Mouse (Mus musculus): Measurements from ENCODE around the gene Fam129b. TPM values are rescaled to one million over a fixed set of nuclear protein-coding genes. Genes with fewer than 3 reads are reported as not detected.
A peak's percentile ranks its signal among the peaks of the same experiment; 100 is the strongest.

Gene Fam129b
- polyA plus RNA-seq, 1 experiment from 2014 or later, result 13.7 TPM

DNA sequence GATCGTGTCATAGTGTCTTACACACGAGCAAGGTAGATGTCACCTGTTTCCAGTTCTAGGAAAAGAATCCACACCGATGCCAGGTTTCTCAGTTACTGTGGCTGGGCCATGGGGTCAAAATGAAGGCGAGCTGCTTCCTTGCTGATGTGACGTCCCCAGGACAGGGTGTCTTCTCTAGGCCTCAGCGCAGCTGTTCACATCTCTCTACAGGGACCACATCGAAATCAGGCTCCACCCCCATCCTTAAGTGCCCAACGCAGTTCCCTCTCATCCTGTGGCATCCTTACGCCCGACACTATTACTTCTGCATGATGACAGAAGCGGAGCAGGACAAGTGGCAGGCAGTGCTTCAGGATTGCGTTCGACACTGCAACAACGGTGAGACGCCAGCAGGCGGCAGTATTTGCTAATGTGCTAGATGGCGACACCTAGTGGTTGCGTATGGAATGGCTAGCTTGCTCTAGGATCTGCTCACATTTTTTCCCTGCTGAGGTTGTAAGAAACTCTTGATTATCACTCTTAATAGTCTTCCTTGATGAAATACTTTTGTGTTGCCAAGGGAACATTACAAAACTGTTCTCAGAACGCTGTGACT is 36.4 kb downstream of the Fam129b start:
- H3K9ac ChIP-seq (replicated peaks; ENCODE audit: low read length), result no peak overlapping the region
- H3K9me3 ChIP-seq (replicated peaks; ENCODE audit: control insufficient read depth, low read length), result no peaks in the 10 kb centered on the region
- no peaks in the 10 kb centered on the region; the same call in 1 of the 2 replicates for H3K4me1 ChIP-seq (ENCODE audit: control insufficient read depth, insufficient read depth, low read length)
- no peak overlapping the region for H3K27ac ChIP-seq (replicated peaks; ENCODE audit: low read depth, low read length)
- no peak overlapping the region for H3K4me2 ChIP-seq (ENCODE audit: low read depth, low read length)
- no peak for ATAC-seq (replicated peaks; ENCODE audit: insufficient number of reproducible peaks, low FRiP score, low TSS enrichment, low read depth)
- peak; percentile 93 for DNase-seq (ENCODE audit: low spot score)
- H3K27me3 ChIP-seq (ENCODE audit: control insufficient read depth, insufficient read depth, low read length), result no peaks in the 10 kb centered on the region
- no peak overlapping the region for H3K4me3 ChIP-seq (ENCODE audit: low read depth, low read length)
- 26% methylated on average over 19 of the region's 19 CpGs for WGBS
- no peaks in the 10 kb centered on the region; the same call in 1 of the 2 replicates for H3K36me3 ChIP-seq (replicated peaks; ENCODE audit: control insufficient read depth, insufficient read depth, low read depth, low read length)

DNA sequence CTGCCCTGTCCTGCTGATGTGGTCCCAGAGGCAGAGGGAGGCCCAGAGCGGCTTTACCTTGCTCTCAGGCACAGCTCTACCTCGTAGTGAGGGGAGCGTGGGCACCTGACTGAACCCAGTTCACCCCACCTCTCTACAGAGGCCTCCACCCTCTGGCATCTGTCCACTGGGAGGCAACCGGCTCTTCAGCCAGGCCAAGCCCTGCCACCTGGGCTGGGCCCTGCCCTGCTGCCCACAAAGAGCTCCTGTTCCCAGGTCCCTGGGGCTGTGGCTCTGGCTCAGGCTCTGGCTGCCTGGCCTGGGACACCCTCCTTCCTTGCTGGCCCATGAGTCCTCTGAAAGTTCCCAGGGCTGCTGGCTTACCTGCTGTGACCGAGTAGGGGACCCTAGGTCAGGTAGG is 38.4 kb downstream of the Fam129b start:
- no peak for DNase-seq (ENCODE audit: low spot score)

GRCm38 (mm10) chr2:32914896-32915295 is 39.0 kb downstream of the Fam129b start:
- 0 out of 2 replicates have a peak overlapping the region, but pooled peaks have one; percentile 1 for H3K9ac ChIP-seq (replicated peaks; ENCODE audit: low read length)

More for the DNA sequence above, 38.4 kb downstream of the Fam129b start:
- no peak for ATAC-seq (replicated peaks; ENCODE audit: insufficient number of reproducible peaks, low FRiP score, low TSS enrichment, low read depth)
- Histone ChIP-seq H3K27me3 (ENCODE audit: control insufficient read depth, insufficient read depth, low read length) (no peaks in the 10 kb centered on the region), H3K4me1 (ENCODE audit: control insufficient read depth, insufficient read depth, low read length) (no peaks in the 10 kb centered on the region), H3K27ac (replicated peaks; ENCODE audit: low read depth, low read length) (peak overlapping the region; percentile 7), H3K9me3 (replicated peaks; ENCODE audit: control insufficient read depth, low read length) (no peaks in the 10 kb centered on the region), H3K9ac (replicated peaks; ENCODE audit: low read length) (peak overlapping the region; percentile 37), H3K4me2 (ENCODE audit: low read depth, low read length) (no peak overlapping the region), H3K4me3 (ENCODE audit: low read depth, low read length) (no peak overlapping the region), H3K36me3 (replicated peaks; ENCODE audit: control insufficient read depth, insufficient read depth, low read depth, low read length) (no peaks in the 10 kb centered on the region; the same call in 1 of the 2 replicates)
- 68% methylated on average over 5 of the region's 5 CpGs for WGBS

GRCm38 (mm10) chr2:32917526-32917925 is 41.6 kb downstream of the Fam129b start:
- Histone ChIP-seq H3K9ac (replicated peaks; ENCODE audit: low read length) (no peak overlapping the region; the same call in 1 of the 2 replicates), H3K4me3 (ENCODE audit: low read depth, low read length) (no peak overlapping the region), H3K4me1 (ENCODE audit: control insufficient read depth, insufficient read depth, low read length) (no peaks in the 10 kb centered on the region), H3K27ac (replicated peaks; ENCODE audit: low read depth, low read length) (no peak overlapping the region), H3K4me2 (ENCODE audit: low read depth, low read length) (no peak overlapping the region), H3K9me3 (replicated peaks; ENCODE audit: control insufficient read depth, low read length) (no peaks in the 10 kb centered on the region), H3K36me3 (replicated peaks; ENCODE audit: control insufficient read depth, insufficient read depth, low read depth, low read length) (no peaks in the 10 kb centered on the region; the same call in none of the 2 replicates), H3K27me3 (ENCODE audit: control insufficient read depth, insufficient read depth, low read length) (no peaks in the 10 kb centered on the region)
- ATAC-seq (replicated peaks; ENCODE audit: insufficient number of reproducible peaks, low FRiP score, low TSS enrichment, low read depth) (no peak), DNase-seq (ENCODE audit: low spot score) (no peak)
- WGBS, result 86% methylated on average over 11 of the region's 11 CpGs

More at GRCm38 (mm10) chr2:32914896-32915295, 39.0 kb downstream of the Fam129b start:
- Histone ChIP-seq H3K27ac (replicated peaks; ENCODE audit: low read depth, low read length) (peak overlapping the region; percentile 7), H3K36me3 (replicated peaks; ENCODE audit: control insufficient read depth, insufficient read depth, low read depth, low read length) (no peaks in the 10 kb centered on the region; the same call in none of the 2 replicates), H3K4me1 (ENCODE audit: control insufficient read depth, insufficient read depth, low read length) (no peaks in the 10 kb centered on the region), H3K4me3 (ENCODE audit: low read depth, low read length) (no peak overlapping the region), H3K27me3 (ENCODE audit: control insufficient read depth, insufficient read depth, low read length) (no peaks in the 10 kb centered on the region), H3K9me3 (replicated peaks; ENCODE audit: control insufficient read depth, low read length) (no peaks in the 10 kb centered on the region), H3K4me2 (ENCODE audit: low read depth, low read length) (no peak overlapping the region)
- ATAC-seq (replicated peaks; ENCODE audit: insufficient number of reproducible peaks, low FRiP score, low TSS enrichment, low read depth), result no peak
- 37% methylated on average over 3 of the region's 3 CpGs for WGBS
- peak; percentile 7 for DNase-seq (ENCODE audit: low spot score)

- peak; percentile 18 for DNase-seq (ENCODE audit: low spot score)
- H3K9ac ChIP-seq (replicated peaks; ENCODE audit: low read length), result no peak overlapping the region
These were observed 42.5 kb downstream of the Fam129b start for GRCm38 (mm10) chr2:32918391-32918790.

DNA sequence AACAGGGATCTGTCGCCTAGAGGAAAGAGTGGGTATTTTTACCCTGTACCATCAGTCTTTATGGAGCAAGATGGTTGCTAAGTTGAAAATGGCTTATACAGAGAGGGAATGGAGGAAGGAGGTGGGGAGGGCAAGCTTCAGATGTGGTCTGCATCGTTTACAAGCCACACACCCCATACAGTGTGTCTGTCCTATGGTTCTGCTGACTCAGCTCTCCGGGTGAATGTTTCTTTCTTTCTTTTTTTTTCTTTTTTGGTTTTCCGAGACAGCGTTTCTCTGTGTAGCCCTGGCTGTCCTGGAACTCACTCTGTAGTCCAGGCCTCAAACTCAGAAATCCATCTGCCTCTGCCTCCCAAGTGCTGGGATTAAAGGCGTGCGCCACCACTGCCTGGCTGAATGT is 45.3 kb downstream of the Fam129b start:
- Histone ChIP-seq H3K9ac (replicated peaks; ENCODE audit: low read length) (no peak overlapping the region), H3K4me3 (ENCODE audit: low read depth, low read length) (no peak overlapping the region), H3K9me3 (replicated peaks; ENCODE audit: control insufficient read depth, low read length) (no peaks in the 10 kb centered on the region), H3K4me1 (ENCODE audit: control insufficient read depth, insufficient read depth, low read length) (no peaks in the 10 kb centered on the region), H3K27ac (replicated peaks; ENCODE audit: low read depth, low read length) (no peak overlapping the region), H3K27me3 (ENCODE audit: control insufficient read depth, insufficient read depth, low read length) (no peaks in the 10 kb centered on the region), H3K36me3 (replicated peaks; ENCODE audit: control insufficient read depth, insufficient read depth, low read depth, low read length) (no peaks in the 10 kb centered on the region; the same call in none of the 2 replicates), H3K4me2 (ENCODE audit: low read depth, low read length) (no peak overlapping the region)
- DNase-seq (ENCODE audit: low spot score), result no peak
- ATAC-seq (replicated peaks; ENCODE audit: insufficient number of reproducible peaks, low FRiP score, low TSS enrichment, low read depth), result no peak
- 84% methylated on average over 7 of the region's 7 CpGs for WGBS

More at GRCm38 (mm10) chr2:32918391-32918790, 42.5 kb downstream of the Fam129b start:
- Histone ChIP-seq H3K36me3 (replicated peaks; ENCODE audit: control insufficient read depth, insufficient read depth, low read depth, low read length) (no peaks in the 10 kb centered on the region; the same call in none of the 2 replicates), H3K4me3 (ENCODE audit: low read depth, low read length) (no peak overlapping the region), H3K27ac (replicated peaks; ENCODE audit: low read depth, low read length) (peak overlapping the region; percentile 9; the same call in 1 of the 2 replicates), H3K4me1 (ENCODE audit: control insufficient read depth, insufficient read depth, low read length) (no peaks in the 10 kb centered on the region), H3K4me2 (ENCODE audit: low read depth, low read length) (no peak overlapping the region), H3K27me3 (ENCODE audit: control insufficient read depth, insufficient read depth, low read length) (no peaks in the 10 kb centered on the region), H3K9me3 (replicated peaks; ENCODE audit: control insufficient read depth, low read length) (no peaks in the 10 kb centered on the region)
- no peak for ATAC-seq (replicated peaks; ENCODE audit: insufficient number of reproducible peaks, low FRiP score, low TSS enrichment, low read depth)
- WGBS, result 41% methylated on average over 9 of the region's 9 CpGs

- Histone ChIP-seq H3K36me3 (replicated peaks; ENCODE audit: control insufficient read depth, insufficient read depth, low read depth, low read length) (no peaks in the 10 kb centered on the region; the same call in none of the 2 replicates), H3K9ac (replicated peaks; ENCODE audit: low read length) (no peak overlapping the region), H3K27ac (replicated peaks; ENCODE audit: low read depth, low read length) (no peak overlapping the region), H3K4me3 (ENCODE audit: low read depth, low read length) (no peak overlapping the region), H3K9me3 (replicated peaks; ENCODE audit: control insufficient read depth, low read length) (no peaks in the 10 kb centered on the region), H3K4me2 (ENCODE audit: low read depth, low read length) (no peak overlapping the region), H3K27me3 (ENCODE audit: control insufficient read depth, insufficient read depth, low read length) (no peaks in the 10 kb centered on the region), H3K4me1 (ENCODE audit: control insufficient read depth, insufficient read depth, low read length) (no peaks in the 10 kb centered on the region)
- 90% methylated on average over 15 of the region's 15 CpGs for WGBS
- no peak for DNase-seq (ENCODE audit: low spot score)
- no peak for ATAC-seq (replicated peaks; ENCODE audit: insufficient number of reproducible peaks, low FRiP score, low TSS enrichment, low read depth)
These were observed 46.0 kb downstream of the Fam129b start for GRCm38 (mm10) chr2:32921801-32922380.

DNA sequence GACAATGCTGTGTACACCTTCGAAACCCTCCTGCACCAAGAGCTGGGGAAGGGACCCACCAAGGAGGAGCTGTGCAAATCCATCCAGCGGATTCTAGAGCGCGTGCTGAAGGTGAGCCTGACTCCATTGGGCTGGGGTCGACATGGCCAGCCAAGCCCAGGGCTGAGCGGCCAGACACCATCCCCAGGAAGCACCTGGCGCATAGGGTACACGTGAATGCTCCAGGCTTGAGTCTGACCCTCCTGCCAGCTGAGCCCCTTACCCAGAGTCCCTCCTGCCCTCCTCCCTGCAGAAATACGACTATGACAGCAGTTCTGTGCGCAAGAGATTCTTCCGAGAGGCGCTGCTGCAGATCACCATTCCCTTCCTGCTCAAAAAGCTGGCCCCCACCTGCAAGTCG is 46.6 kb downstream of the Fam129b start:
- Histone ChIP-seq H3K9me3 (replicated peaks; ENCODE audit: control insufficient read depth, low read length) (no peaks in the 10 kb centered on the region), H3K4me3 (ENCODE audit: low read depth, low read length) (no peak overlapping the region), H3K4me2 (ENCODE audit: low read depth, low read length) (no peak overlapping the region), H3K4me1 (ENCODE audit: control insufficient read depth, insufficient read depth, low read length) (no peaks in the 10 kb centered on the region), H3K27ac (replicated peaks; ENCODE audit: low read depth, low read length) (no peak overlapping the region), H3K36me3 (replicated peaks; ENCODE audit: control insufficient read depth, insufficient read depth, low read depth, low read length) (no peaks in the 10 kb centered on the region; the same call in none of the 2 replicates), H3K27me3 (ENCODE audit: control insufficient read depth, insufficient read depth, low read length) (no peaks in the 10 kb centered on the region), H3K9ac (replicated peaks; ENCODE audit: low read length) (no peak overlapping the region)
- DNase-seq (ENCODE audit: low spot score), result no peak
- no peak for ATAC-seq (replicated peaks; ENCODE audit: insufficient number of reproducible peaks, low FRiP score, low TSS enrichment, low read depth)
- WGBS, result 89% methylated on average over 13 of the region's 13 CpGs
